Mouse (Mus musculus): ENCODE results near the gene Spsb1. TPM values are rescaled to one million over a fixed set of nuclear protein-coding genes. Genes with fewer than 3 reads are reported as not detected.
A peak's percentile ranks its signal among the peaks of the same experiment; 100 is the strongest.

The Spsb1 gene
- total and polyA plus RNA-seq, 3 experiments = 0.04 to 0.19 (median 0.07) TPM

- in situ Hi-C loops (cut with MboI; ENCODE audit: low pct_ligation_motif_present, low pct_unique_long_range_greater_than_20kb, low sequenced_read_pairs) = no loop called here
- H3K4me2 ChIP-seq (ENCODE audit: insufficient read depth, low read depth, poor library complexity, severe bottlenecking) = no peak overlapping the region
- dilution Hi-C loops (cut with MboI; ENCODE audit: extremely low pct_ligation_motif_present, extremely low pct_unique_long_range_greater_than_20kb, low sequenced_read_pairs) = no loop called here
- peaks cover 3% of the 10 kb centered on the region for H3K9me3 ChIP-seq (replicated peaks; ENCODE audit: low read length)
- TF ChIP-seq MAFK (IDR thresholded peaks at IDR 0.05; ENCODE audit: insufficient replicate concordance, low read length) = peak; percentile 73
- TF ChIP-seq ZNF384 (IDR thresholded peaks at IDR 0.05; ENCODE audit: low read depth, low read length) = no peak
- no peak overlapping the region for H3K4me3 ChIP-seq (replicated peaks in 1 of 3; ENCODE audit: low read depth in 2 of 3, low read length in 2 of 3, poor library complexity in 1 of 3)
- no peaks in the 10 kb centered on the region for H3K36me3 ChIP-seq (replicated peaks in 1 of 2; ENCODE audit: control insufficient read depth in 1 of 2, insufficient read depth in 1 of 2, low read length in 1 of 2)
- no peaks in the 10 kb centered on the region for H3K27me3 ChIP-seq (replicated peaks)
- H3K27ac ChIP-seq (ENCODE audit: insufficient read depth, low read depth) = no peak overlapping the region
- H3K4me1 ChIP-seq (ENCODE audit: control insufficient read depth in 1 of 2, insufficient read depth in 2 of 2) = peaks cover 3 to 24% of the 10 kb centered on the region in 2 experiments; a peak in 3 of 4 replicates
- H3K79me2 ChIP-seq (replicated peaks; ENCODE audit: control insufficient read depth, extremely low read depth, insufficient read depth, poor library complexity, severe bottlenecking) = no peaks in the 10 kb centered on the region
- no peak for DNase-seq (ENCODE audit: extremely low read depth)
- H3K9ac ChIP-seq (ENCODE audit: insufficient read depth, low read depth) = no peak overlapping the region
Observed at GRCm38 (mm10) chr4:149905302-149905974, 49.4 kb downstream of the Spsb1 start.

DNA sequence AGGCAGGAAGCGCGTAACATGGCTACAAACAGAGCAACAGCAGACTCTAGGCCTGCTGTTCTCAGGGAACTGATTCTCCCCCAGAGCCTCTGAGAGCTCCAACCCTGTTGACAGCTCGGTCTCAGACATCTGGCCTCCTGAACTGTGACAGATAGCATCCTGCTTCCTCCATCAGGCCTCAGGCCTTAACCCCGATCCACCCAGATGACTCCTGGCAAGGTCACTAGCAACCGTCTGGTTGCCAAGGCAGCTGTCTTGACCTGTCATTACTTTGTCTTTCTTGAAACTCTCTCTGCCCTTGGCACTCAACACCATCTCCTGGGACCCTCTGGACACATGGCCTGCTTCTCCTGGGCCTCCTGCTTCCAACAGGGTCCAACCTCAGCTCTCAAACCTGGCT, 51.8 kb downstream of the Spsb1 start:
- Histone ChIP-seq H3K27ac (ENCODE audit: insufficient read depth, low read depth) (no peak overlapping the region), H3K9ac (ENCODE audit: insufficient read depth, low read depth) (no peak overlapping the region), H3K79me2 (replicated peaks; ENCODE audit: control insufficient read depth, extremely low read depth, insufficient read depth, poor library complexity, severe bottlenecking) (no peaks in the 10 kb centered on the region), H3K4me1 (ENCODE audit: control insufficient read depth in 1 of 2, insufficient read depth in 2 of 2) (peaks cover 3 to 26% of the 10 kb centered on the region in 2 experiments; a peak in 3 of 4 replicates), H3K4me2 (ENCODE audit: insufficient read depth, low read depth, poor library complexity, severe bottlenecking) (no peak overlapping the region), H3K36me3 (replicated peaks in 1 of 2; ENCODE audit: control insufficient read depth in 1 of 2, insufficient read depth in 1 of 2, low read length in 1 of 2) (no peaks in the 10 kb centered on the region), H3K4me3 (replicated peaks in 1 of 3; ENCODE audit: low read depth in 2 of 3, low read length in 2 of 3, poor library complexity in 1 of 3) (no peak overlapping the region), H3K9me3 (replicated peaks; ENCODE audit: low read length) (peaks cover 3% of the 10 kb centered on the region), H3K27me3 (replicated peaks) (no peaks in the 10 kb centered on the region)
- DNase-seq (ENCODE audit: extremely low read depth) = no peak
- dilution Hi-C loops (cut with MboI; ENCODE audit: extremely low pct_ligation_motif_present, extremely low pct_unique_long_range_greater_than_20kb, low sequenced_read_pairs) = no loop called here
- in situ Hi-C loops (cut with MboI; ENCODE audit: low pct_ligation_motif_present, low pct_unique_long_range_greater_than_20kb, low sequenced_read_pairs) = no loop called here
- TF ChIP-seq USF1 (IDR thresholded peaks at IDR 0.05; ENCODE audit: low read depth, low read length) (no peak), SMC3 (IDR thresholded peaks at IDR 0.05; ENCODE audit: low read depth, low read length) (no peak), MYC (IDR thresholded peaks at IDR 0.05; ENCODE audit: low read depth, low read length) (no peak), USF2 (conservative IDR thresholded peaks at IDR 0.05; ENCODE audit: low read depth, low read length) (no peak), MXI1 (IDR thresholded peaks at IDR 0.05; ENCODE audit: low read depth, low read length) (no peak), NRF1 (IDR thresholded peaks at IDR 0.05; ENCODE audit: low read depth, low read length) (no peak), POLR2AphosphoS2 (IDR thresholded peaks at IDR 0.05; ENCODE audit: low read depth, low read length) (no peak), GABPA (IDR thresholded peaks at IDR 0.05; ENCODE audit: insufficient replicate concordance, low read depth, low read length) (no peak)

DNA sequence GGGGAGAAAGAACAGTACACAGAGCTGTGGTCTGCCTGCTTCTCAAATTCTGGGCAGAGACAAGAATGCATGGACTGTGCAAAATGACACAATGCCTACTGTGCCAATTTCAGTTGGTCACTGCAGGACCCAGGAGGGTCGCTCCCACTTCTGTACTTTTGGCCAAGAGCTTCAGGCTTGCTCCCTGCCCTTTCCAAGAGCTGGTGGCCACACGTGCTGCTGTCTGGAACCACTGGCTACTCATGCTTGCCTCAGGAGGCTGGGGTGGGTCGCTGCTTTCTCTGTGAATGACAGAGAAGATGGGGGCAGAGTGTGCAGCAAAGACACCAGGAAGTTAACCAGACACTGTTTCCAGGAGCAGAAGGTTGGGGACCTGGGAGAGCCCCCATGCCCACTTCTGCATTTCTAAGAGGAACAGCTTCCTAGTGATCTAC, 53.5 kb downstream of the Spsb1 start:
- H3K36me3 ChIP-seq (replicated peaks in 1 of 2; ENCODE audit: control insufficient read depth in 1 of 2, insufficient read depth in 1 of 2, low read length in 1 of 2) = no peaks in the 10 kb centered on the region
- in situ Hi-C loops (cut with MboI; ENCODE audit: low pct_ligation_motif_present, low pct_unique_long_range_greater_than_20kb, low sequenced_read_pairs) = no loop called here
- no peaks in the 10 kb centered on the region for H3K79me2 ChIP-seq (replicated peaks; ENCODE audit: control insufficient read depth, extremely low read depth, insufficient read depth, poor library complexity, severe bottlenecking)
- H3K4me3 ChIP-seq (replicated peaks in 1 of 3; ENCODE audit: low read depth in 2 of 3, low read length in 2 of 3, poor library complexity in 1 of 3) = no peak overlapping the region
- H3K27me3 ChIP-seq (replicated peaks) = no peaks in the 10 kb centered on the region
- no peak overlapping the region for H3K9ac ChIP-seq (ENCODE audit: insufficient read depth, low read depth)
- TF ChIP-seq E2F4 (IDR thresholded peaks at IDR 0.05; ENCODE audit: insufficient replicate concordance, low read depth, low read length) (no peak), ZNF384 (IDR thresholded peaks at IDR 0.05; ENCODE audit: low read depth, low read length) (no peak), RAD21 (IDR thresholded peaks at IDR 0.05; ENCODE audit: low read depth, low read length) (no peak), MAFK (IDR thresholded peaks at IDR 0.05; ENCODE audit: insufficient replicate concordance, low read length) (no peak)
- H3K4me2 ChIP-seq (ENCODE audit: insufficient read depth, low read depth, poor library complexity, severe bottlenecking) = no peak overlapping the region
- peaks cover 3% of the 10 kb centered on the region for H3K9me3 ChIP-seq (replicated peaks; ENCODE audit: low read length)
- peak; percentile 17 for DNase-seq (ENCODE audit: extremely low read depth)
- peaks cover 3 to 27% of the 10 kb centered on the region in 2 experiments; a peak in 3 of 4 replicates for H3K4me1 ChIP-seq (ENCODE audit: control insufficient read depth in 1 of 2, insufficient read depth in 2 of 2)
- dilution Hi-C loops (cut with MboI; ENCODE audit: extremely low pct_ligation_motif_present, extremely low pct_unique_long_range_greater_than_20kb, low sequenced_read_pairs) = no loop called here
- no peak overlapping the region for H3K27ac ChIP-seq (ENCODE audit: insufficient read depth, low read depth)
